Mouse (Mus musculus) brain, embryonic 14.5 days (tissue): ENCODE measurements at regions not wholly inside any gene's neighbourhood (a gene's known extent, or its start where the extent isn't known, plus 50 kb on each side); places are given as distances from the start of the nearest gene placed in this dataset.

Experiments
- CTCF ChIP-seq: fragments of 200-500 bp; IDR thresholded peaks from 2 replicates; pipeline ENCODE4 v1.5.1; 2012; ENCODE audit warnings: inconsistent platforms, mild to moderate bottlenecking, moderate library complexity, borderline replicate concordance; ENCODE audit not compliant: insufficient read depth, insufficient read length; ENCODE audit errors: extremely low read depth
- POLR2A ChIP-seq: fragments of 200-500 bp; IDR thresholded peaks from 2 replicates; pipeline ENCODE4 v1.6.1; 2012; ENCODE audit warnings: mild to moderate bottlenecking, inconsistent platforms, borderline replicate concordance; ENCODE audit not compliant: poor library complexity, insufficient read depth, insufficient read length, severe bottlenecking; ENCODE audit errors: extremely low read depth

GRCm38 (mm10) chr10:56899640-56900274 lies 522.6 kb downstream of the Gja1 start:
- TF ChIP-seq POLR2A, result no peak
- no peak for TF ChIP-seq CTCF
